Mouse (Mus musculus) heart, embryonic 14.5 days (tissue): ENCODE data around the gene Hspbap1. TPM values are rescaled to one million over a fixed set of nuclear protein-coding genes. Genes with fewer than 3 reads are reported as not detected.

Source experiments
- ATAC-seq: fragments of 200-750 bp; cut with Nextera tagmentation; 2 replicates; pipeline ENCODE4 v1.8.0; 2017; ENCODE audit warnings: low read depth, moderate TSS enrichment; ENCODE audit not compliant: insufficient number of reproducible peaks, insufficient read depth, low FRiP score
- H3K27ac ChIP-seq, 2 experiments: fragments of 200-500 bp in 1 of 2; fragments of 300-500 bp in 1 of 2; sonication (generic) in 1 of 2; replicated peaks in 1 of 2; 2 replicates each; pipeline ENCODE4 v1.5.1; 2012 to 2014; ENCODE audit warnings: low read depth in 2 of 2, low read length in 2 of 2, control low read depth in 1 of 2, mild to moderate bottlenecking in 1 of 2, mixed read lengths in 1 of 2; ENCODE audit not compliant: control insufficient read depth in 1 of 2, insufficient read depth in 1 of 2
- H3K27me3 ChIP-seq: fragments of 300-500 bp; sonication (generic); 2 replicates; pipeline ENCODE4 v1.6.1; 2014; ENCODE audit warnings: mild to moderate bottlenecking, low read length, control low read depth; ENCODE audit not compliant: control insufficient read depth, insufficient read depth
- H3K36me3 ChIP-seq: fragments of 300-500 bp; sonication (generic); 2 replicates; pipeline ENCODE4 v1.6.1; 2014; ENCODE audit warnings: mild to moderate bottlenecking, control low read depth, low read length, mixed read lengths; ENCODE audit not compliant: control insufficient read depth, insufficient read depth
- H3K4me1 ChIP-seq, 2 experiments: fragments of 200-500 bp in 1 of 2; fragments of 300-500 bp in 1 of 2; sonication (generic) in 1 of 2; 2 replicates each; pipeline ENCODE4 v1.6.1; 2012 to 2014; ENCODE audit warnings: low read length in 2 of 2, control low read depth in 1 of 2, mixed read lengths in 1 of 2; ENCODE audit not compliant: control insufficient read depth in 2 of 2, insufficient read depth in 2 of 2
- H3K4me2 ChIP-seq: fragments of 300-500 bp; sonication (generic); 2 replicates; pipeline ENCODE4 v1.6.1; 2014; ENCODE audit warnings: mild to moderate bottlenecking, low read length
- H3K4me3 ChIP-seq, 2 experiments: fragments of 200-500 bp in 1 of 2; fragments of 300-500 bp in 1 of 2; sonication (generic) in 1 of 2; 2 replicates each; pipeline ENCODE4 v1.5.1; 2012 to 2014; ENCODE audit warnings: low read length in 2 of 2, mild to moderate bottlenecking in 2 of 2, control low read depth in 1 of 2, low read depth in 1 of 2, moderate library complexity in 1 of 2; ENCODE audit not compliant: control insufficient read depth in 1 of 2, insufficient read depth in 1 of 2
- H3K9ac ChIP-seq: fragments of 300-500 bp; sonication (generic); 2 replicates; pipeline ENCODE4 v1.6.1; 2014; ENCODE audit warnings: mild to moderate bottlenecking, low read length
- H3K9me3 ChIP-seq: fragments of 300-500 bp; sonication (generic); 2 replicates; pipeline ENCODE4 v1.6.1; 2016; ENCODE audit warnings: low read length, control low read depth; ENCODE audit not compliant: control insufficient read depth
- WGBS: fragments of 180-500 bp; shearing (Covaris S2); extraction: QIAGEN DNeasy Blood & Tissue Kit; methylation state at CpG from one replicate; pipeline ENCODE4 v1.1.7; 2014; 5-methylcytosine and 5-hydroxymethylcytosine counted together
- polyA plus RNA-seq: library from polyadenylated mRNA; unstranded; fragments of >200 nt; fragmentation: Nextera tagmentation; extraction: Ambion mirVana; gene quantifications from 2 replicates; pipeline ENCODE4 v1.2.1, GENCODE M21; 2014

The Hspbap1 gene
- polyA plus RNA-seq, 1 experiment from 2014 or later: 8.8 TPM

GRCm38 (mm10) chr16:35803723-35804122 lies 33.5 kb downstream of the Hspbap1 start:
- no peaks in the 10 kb centered on the region for H3K27me3 ChIP-seq
- 96% methylated on average over 4 of the region's 4 CpGs for WGBS
- H3K27ac ChIP-seq: no peak overlapping the region
- peaks cover 7% of the 10 kb centered on the region; the same call in 1 of the 2 replicates for H3K36me3 ChIP-seq
- H3K9me3 ChIP-seq: no peaks in the 10 kb centered on the region
- H3K4me1 ChIP-seq: peaks cover 7 to 9% of the 10 kb centered on the region in 2 experiments
- H3K4me2 ChIP-seq: no peak overlapping the region
- ATAC-seq: no peak
- H3K9ac ChIP-seq: no peak overlapping the region
- no peak overlapping the region for H3K4me3 ChIP-seq

GRCm38 (mm10) chr16:35806973-35807662 lies 36.9 kb downstream of the Hspbap1 start:
- no peaks in the 10 kb centered on the region for H3K9me3 ChIP-seq
- H3K9ac ChIP-seq: no peak overlapping the region
- H3K27me3 ChIP-seq: no peaks in the 10 kb centered on the region
- H3K4me2 ChIP-seq: no peak overlapping the region
- peaks cover 3% of the 10 kb centered on the region; the same call in 1 of the 2 replicates for H3K36me3 ChIP-seq
- no peak for ATAC-seq
- no peak overlapping the region for H3K27ac ChIP-seq
- peaks cover 4 to 7% of the 10 kb centered on the region in 2 experiments for H3K4me1 ChIP-seq
- no peak overlapping the region for H3K4me3 ChIP-seq
- 68% methylated on average over 6 of the region's 6 CpGs for WGBS

GRCm38 (mm10) chr16:35807663-35807992 lies 37.5 kb downstream of the Hspbap1 start:
- no peak overlapping the region for H3K4me2 ChIP-seq
- no peak overlapping the region for H3K9ac ChIP-seq
- WGBS: 83% methylated on average over 4 of the region's 4 CpGs
- H3K9me3 ChIP-seq: no peaks in the 10 kb centered on the region
- H3K4me3 ChIP-seq: no peak overlapping the region
- ATAC-seq: no peak
- H3K27ac ChIP-seq: no peak overlapping the region
- H3K4me1 ChIP-seq: peaks cover 4 to 7% of the 10 kb centered on the region in 2 experiments
- peaks cover 3% of the 10 kb centered on the region; the same call in 1 of the 2 replicates for H3K36me3 ChIP-seq
- no peaks in the 10 kb centered on the region for H3K27me3 ChIP-seq

GRCm38 (mm10) chr16:35808838-35809237 lies 38.7 kb downstream of the Hspbap1 start:
- peaks cover 3 to 4% of the 10 kb centered on the region in 2 experiments; a peak in 3 of 4 replicates for H3K4me1 ChIP-seq
- H3K4me2 ChIP-seq: no peak overlapping the region
- H3K36me3 ChIP-seq: peaks cover 3% of the 10 kb centered on the region; the same call in 1 of the 2 replicates
- 94% methylated on average over 2 of the region's 2 CpGs for WGBS
- no peak overlapping the region for H3K4me3 ChIP-seq
- ATAC-seq: no peak
- H3K9me3 ChIP-seq: no peaks in the 10 kb centered on the region
- no peaks in the 10 kb centered on the region for H3K27me3 ChIP-seq
- no peak overlapping the region for H3K9ac ChIP-seq
- H3K27ac ChIP-seq: no peak overlapping the region

DNA sequence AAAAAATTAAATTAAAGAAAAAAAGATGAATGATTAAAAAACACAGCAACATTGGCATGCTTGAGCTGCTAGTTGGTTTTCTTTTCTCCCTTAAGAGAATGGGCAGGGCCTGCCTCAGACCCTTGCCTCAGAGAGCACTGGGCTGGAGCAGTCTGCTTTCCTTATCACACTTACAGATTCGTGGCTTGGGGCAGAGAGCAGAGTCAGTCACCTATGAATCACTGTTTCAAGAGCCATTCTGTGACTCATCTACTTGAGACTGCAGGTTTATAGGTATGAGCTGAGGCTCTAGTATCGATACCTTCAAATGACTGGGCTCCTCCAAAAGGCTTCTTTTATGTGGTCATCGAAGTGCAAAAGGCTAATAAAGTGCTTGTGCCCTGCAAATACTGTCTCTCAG lies 42.9 kb downstream of the Hspbap1 start:
- no peaks in the 10 kb centered on the region for H3K9me3 ChIP-seq
- no peaks in the 10 kb centered on the region for H3K27me3 ChIP-seq
- H3K4me2 ChIP-seq: no peak overlapping the region
- no peaks in the 10 kb centered on the region for H3K4me1 ChIP-seq
- ATAC-seq: no peak
- H3K4me3 ChIP-seq: no peak overlapping the region
- no peak overlapping the region for H3K27ac ChIP-seq
- WGBS: 51% methylated on average over 3 of the region's 3 CpGs
- H3K9ac ChIP-seq: no peak overlapping the region
- H3K36me3 ChIP-seq: no peaks in the 10 kb centered on the region

- H3K4me1 ChIP-seq: no peaks in the 10 kb centered on the region
- no peak overlapping the region for H3K9ac ChIP-seq
- no peak overlapping the region for H3K4me2 ChIP-seq
- no peak overlapping the region for H3K27ac ChIP-seq
- no peaks in the 10 kb centered on the region for H3K9me3 ChIP-seq
- ATAC-seq: no peak
- WGBS: 37% methylated on average over 13 of the region's 13 CpGs
- H3K36me3 ChIP-seq: peaks cover 14% of the 10 kb centered on the region
- no peak overlapping the region for H3K4me3 ChIP-seq
- H3K27me3 ChIP-seq: no peaks in the 10 kb centered on the region
These were observed 47.3 kb downstream of the Hspbap1 start for GRCm38 (mm10) chr16:35817255-35818089.

DNA sequence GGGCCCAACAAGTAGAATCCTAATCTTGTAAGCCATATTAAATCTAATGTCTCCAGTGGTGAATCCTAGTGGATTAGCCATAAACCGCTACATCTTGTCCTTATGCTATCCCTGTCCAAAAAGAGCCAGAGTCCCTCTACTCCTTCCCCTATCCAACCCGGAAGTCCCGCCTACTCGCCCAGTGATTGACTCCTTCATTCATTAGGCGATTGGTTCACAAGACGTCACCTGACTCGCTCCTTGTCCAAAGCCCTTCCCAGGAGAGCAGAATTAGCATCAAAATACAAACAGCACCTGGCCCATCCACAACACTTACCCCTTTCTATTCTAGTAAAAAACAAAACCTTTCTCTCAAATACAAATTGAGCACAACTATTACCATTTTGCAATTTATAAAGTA lies 59.8 kb downstream of the Hspbap1 start:
- Histone ChIP-seq H3K9ac (no peak overlapping the region), H3K4me2 (no peak overlapping the region), H3K27me3 (no peaks in the 10 kb centered on the region), H3K36me3 (peaks cover 13% of the 10 kb centered on the region), H3K4me1 (no peaks in the 10 kb centered on the region), H3K9me3 (no peaks in the 10 kb centered on the region), H3K4me3 (no peak overlapping the region), H3K27ac (no peak overlapping the region)
- 27% methylated on average over 7 of the region's 7 CpGs for WGBS
- no peak for ATAC-seq
